Mouse (Mus musculus): ENCODE results near the gene Prpf19. TPM values are rescaled to one million over a fixed set of nuclear protein-coding genes. Genes with fewer than 3 reads are reported as not detected.

Prpf19 gene
- polyA plus RNA-seq, 1 experiment from 2014 or later: 55.3 TPM

GRCm38 (mm10) chr19:10916506-10916905, 21.5 kb downstream of the Prpf19 start:
- H3K9ac ChIP-seq (ENCODE audit: low read length): no peak overlapping the region
- DNase-seq (ENCODE audit: low spot score): no peak
- no peak for ATAC-seq (ENCODE audit: insufficient number of reproducible peaks, low FRiP score, low TSS enrichment, low read depth)
- no peak overlapping the region for H3K4me2 ChIP-seq (ENCODE audit: low read depth, severe bottlenecking)
- no peaks in the 10 kb centered on the region for H3K4me1 ChIP-seq (ENCODE audit: control insufficient read depth, insufficient read depth, low read length)
- whole genome bisulfite sequencing: 61% methylated on average over 5 of the region's 5 CpGs
- no peak overlapping the region for H3K4me3 ChIP-seq (ENCODE audit: low read depth, low read length)
- H3K27me3 ChIP-seq (ENCODE audit: control insufficient read depth, insufficient read depth, low read length): no peaks in the 10 kb centered on the region
- no peaks in the 10 kb centered on the region for H3K9me3 ChIP-seq (ENCODE audit: control insufficient read depth, low read length)
- H3K36me3 ChIP-seq (ENCODE audit: control insufficient read depth, insufficient read depth, low read length): no peaks in the 10 kb centered on the region
- no peak overlapping the region for H3K27ac ChIP-seq (replicated peaks; ENCODE audit: low read depth, low read length)

- DNase-seq (ENCODE audit: low spot score) (no peak), ATAC-seq (ENCODE audit: insufficient number of reproducible peaks, low FRiP score, low TSS enrichment, low read depth) (no peak)
- Histone ChIP-seq H3K4me2 (ENCODE audit: low read depth, severe bottlenecking) (no peak overlapping the region), H3K27ac (replicated peaks; ENCODE audit: low read depth, low read length) (no peak overlapping the region), H3K9ac (ENCODE audit: low read length) (no peak overlapping the region), H3K4me3 (ENCODE audit: low read depth, low read length) (no peak overlapping the region), H3K4me1 (ENCODE audit: control insufficient read depth, insufficient read depth, low read length) (no peaks in the 10 kb centered on the region), H3K36me3 (ENCODE audit: control insufficient read depth, insufficient read depth, low read length) (no peaks in the 10 kb centered on the region), H3K9me3 (ENCODE audit: control insufficient read depth, low read length) (no peaks in the 10 kb centered on the region), H3K27me3 (ENCODE audit: control insufficient read depth, insufficient read depth, low read length) (no peaks in the 10 kb centered on the region)
- WGBS: 88% methylated on average over 10 of the region's 10 CpGs
Measured at GRCm38 (mm10) chr19:10918321-10918991, 23.4 kb downstream of the Prpf19 start.

- WGBS: 78% methylated on average over 2 of the region's 2 CpGs
- Histone ChIP-seq H3K9me3 (ENCODE audit: control insufficient read depth, low read length) (no peaks in the 10 kb centered on the region), H3K36me3 (ENCODE audit: control insufficient read depth, insufficient read depth, low read length) (no peaks in the 10 kb centered on the region), H3K27ac (replicated peaks; ENCODE audit: low read depth, low read length) (no peak within 1 kb of the TSS), H3K4me3 (ENCODE audit: low read depth, low read length) (no peak within 1 kb of the TSS), H3K9ac (ENCODE audit: low read length) (no peak within 1 kb of the TSS), H3K4me1 (ENCODE audit: control insufficient read depth, insufficient read depth, low read length) (no peaks in the 10 kb centered on the region), H3K27me3 (ENCODE audit: control insufficient read depth, insufficient read depth, low read length) (no peaks in the 10 kb centered on the region), H3K4me2 (ENCODE audit: low read depth, severe bottlenecking) (no peak within 1 kb of the TSS)
- DNase-seq (ENCODE audit: low spot score) (no peak), ATAC-seq (ENCODE audit: insufficient number of reproducible peaks, low FRiP score, low TSS enrichment, low read depth) (no peak)
Measured at GRCm38 (mm10) chr19:10920532-10920931, 25.5 kb downstream of the Prpf19 start, which contains the start of gene Zp1. Gene Zp1, minus strand, starts transcription at chr19:10920632.

GRCm38 (mm10) chr19:10921058-10921457, 26.0 kb downstream of the Prpf19 start:
- ATAC-seq (ENCODE audit: insufficient number of reproducible peaks, low FRiP score, low TSS enrichment, low read depth) (no peak), DNase-seq (ENCODE audit: low spot score) (no peak)
- H3K27me3 ChIP-seq (ENCODE audit: control insufficient read depth, insufficient read depth, low read length): no peaks in the 10 kb centered on the region
- no peaks in the 10 kb centered on the region for H3K36me3 ChIP-seq (ENCODE audit: control insufficient read depth, insufficient read depth, low read length)
- no peak overlapping the region for H3K9ac ChIP-seq (ENCODE audit: low read length)
- H3K4me2 ChIP-seq (ENCODE audit: low read depth, severe bottlenecking): no peak overlapping the region
- H3K9me3 ChIP-seq (ENCODE audit: control insufficient read depth, low read length): no peaks in the 10 kb centered on the region
- no peaks in the 10 kb centered on the region for H3K4me1 ChIP-seq (ENCODE audit: control insufficient read depth, insufficient read depth, low read length)
- H3K27ac ChIP-seq (replicated peaks; ENCODE audit: low read depth, low read length): no peak overlapping the region
- no peak overlapping the region for H3K4me3 ChIP-seq (ENCODE audit: low read depth, low read length)
- WGBS: 74% methylated on average over 3 of the region's 3 CpGs

GRCm38 (mm10) chr19:10924220-10924619, 29.2 kb downstream of the Prpf19 start:
- H3K4me2 ChIP-seq (ENCODE audit: low read depth, severe bottlenecking): no peak overlapping the region
- WGBS: 47% methylated on average over 4 of the region's 4 CpGs

GRCm38 (mm10) chr19:10926123-10926621, 31.1 kb downstream of the Prpf19 start:
- ATAC-seq (ENCODE audit: insufficient number of reproducible peaks, low FRiP score, low TSS enrichment, low read depth): no peak
- H3K9me3 ChIP-seq (ENCODE audit: control insufficient read depth, low read length): no peaks in the 10 kb centered on the region
- no peak overlapping the region for H3K4me3 ChIP-seq (ENCODE audit: low read depth, low read length)
- H3K27me3 ChIP-seq (ENCODE audit: control insufficient read depth, insufficient read depth, low read length): no peaks in the 10 kb centered on the region
- H3K27ac ChIP-seq (replicated peaks; ENCODE audit: low read depth, low read length): peak overlapping the region; percentile 2; the same call in 1 of the 2 replicates
- H3K4me2 ChIP-seq (ENCODE audit: low read depth, severe bottlenecking): no peak overlapping the region
- H3K36me3 ChIP-seq (ENCODE audit: control insufficient read depth, insufficient read depth, low read length): no peaks in the 10 kb centered on the region
- DNase-seq (ENCODE audit: low spot score): peak; percentile 32
- H3K4me1 ChIP-seq (ENCODE audit: control insufficient read depth, insufficient read depth, low read length): no peaks in the 10 kb centered on the region
- H3K9ac ChIP-seq (ENCODE audit: low read length): no peak overlapping the region; the same call in 1 of the 2 replicates
- WGBS: 32% methylated on average over 6 of the region's 6 CpGs

More at GRCm38 (mm10) chr19:10924220-10924619, 29.2 kb downstream of the Prpf19 start:
- H3K9ac ChIP-seq (ENCODE audit: low read length): no peak overlapping the region
- H3K4me1 ChIP-seq (ENCODE audit: control insufficient read depth, insufficient read depth, low read length): no peaks in the 10 kb centered on the region
- no peaks in the 10 kb centered on the region for H3K27me3 ChIP-seq (ENCODE audit: control insufficient read depth, insufficient read depth, low read length)
- ATAC-seq (ENCODE audit: insufficient number of reproducible peaks, low FRiP score, low TSS enrichment, low read depth) (no peak), DNase-seq (ENCODE audit: low spot score) (no peak)
- no peak overlapping the region for H3K27ac ChIP-seq (replicated peaks; ENCODE audit: low read depth, low read length)
- no peak overlapping the region for H3K4me3 ChIP-seq (ENCODE audit: low read depth, low read length)
- no peaks in the 10 kb centered on the region for H3K36me3 ChIP-seq (ENCODE audit: control insufficient read depth, insufficient read depth, low read length)
- H3K9me3 ChIP-seq (ENCODE audit: control insufficient read depth, low read length): no peaks in the 10 kb centered on the region

- H3K4me2 ChIP-seq (ENCODE audit: low read depth, severe bottlenecking): no peak overlapping the region
- no peak overlapping the region for H3K4me3 ChIP-seq (ENCODE audit: low read depth, low read length)
- H3K27me3 ChIP-seq (ENCODE audit: control insufficient read depth, insufficient read depth, low read length): no peaks in the 10 kb centered on the region
- ATAC-seq (ENCODE audit: insufficient number of reproducible peaks, low FRiP score, low TSS enrichment, low read depth) (no peak), DNase-seq (ENCODE audit: low spot score) (no peak)
- WGBS: 46% methylated on average over 4 of the region's 4 CpGs
- no peaks in the 10 kb centered on the region for H3K36me3 ChIP-seq (ENCODE audit: control insufficient read depth, insufficient read depth, low read length)
- H3K9ac ChIP-seq (ENCODE audit: low read length): no peak overlapping the region
- H3K4me1 ChIP-seq (ENCODE audit: control insufficient read depth, insufficient read depth, low read length): no peaks in the 10 kb centered on the region
- 0 out of 2 replicates have a peak overlapping the region, but pooled peaks have one; percentile 9 for H3K27ac ChIP-seq (replicated peaks; ENCODE audit: low read depth, low read length)
- no peaks in the 10 kb centered on the region for H3K9me3 ChIP-seq (ENCODE audit: control insufficient read depth, low read length)
Measured at GRCm38 (mm10) chr19:10926666-10927065, 31.6 kb downstream of the Prpf19 start.

GRCm38 (mm10) chr19:10930641-10931040, 35.6 kb downstream of the Prpf19 start:
- no peak overlapping the region for H3K9ac ChIP-seq (ENCODE audit: low read length)
- no peaks in the 10 kb centered on the region for H3K4me1 ChIP-seq (ENCODE audit: control insufficient read depth, insufficient read depth, low read length)
- ATAC-seq (ENCODE audit: insufficient number of reproducible peaks, low FRiP score, low TSS enrichment, low read depth): no peak
- no peaks in the 10 kb centered on the region for H3K9me3 ChIP-seq (ENCODE audit: control insufficient read depth, low read length)
- H3K36me3 ChIP-seq (ENCODE audit: control insufficient read depth, insufficient read depth, low read length): no peaks in the 10 kb centered on the region
- H3K27ac ChIP-seq (replicated peaks; ENCODE audit: low read depth, low read length): no peak overlapping the region
- WGBS: 91% methylated on average over 2 of the region's 2 CpGs
- H3K4me3 ChIP-seq (ENCODE audit: low read depth, low read length): no peak overlapping the region
- H3K27me3 ChIP-seq (ENCODE audit: control insufficient read depth, insufficient read depth, low read length): no peaks in the 10 kb centered on the region
- H3K4me2 ChIP-seq (ENCODE audit: low read depth, severe bottlenecking): no peak overlapping the region
- no peak for DNase-seq (ENCODE audit: low spot score)

Measured in limb, embryonic 11.5 days (tissue).